27 mouse cellular contexts compared by ENCODE assay signal in the genomic region with DNA sequence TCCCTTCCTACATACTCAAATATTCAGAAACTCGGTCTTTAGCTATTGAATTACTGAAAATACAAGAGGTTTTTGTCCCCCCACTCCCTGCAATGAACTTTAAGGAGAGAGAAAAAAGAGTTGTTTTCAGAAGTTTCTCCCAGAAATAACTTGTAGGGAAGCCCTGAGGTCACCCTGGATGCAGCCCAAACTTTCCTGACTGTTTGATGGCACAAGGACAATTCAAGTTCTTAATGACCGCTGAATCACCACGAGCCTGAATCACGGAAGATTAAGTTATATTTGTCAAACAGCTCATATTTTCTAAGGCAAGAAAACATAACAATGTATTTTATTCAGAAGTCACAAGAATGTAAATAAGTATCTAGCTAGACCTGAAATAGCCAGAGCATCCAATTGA.
DNase-seq lines count a peak whose midpoint lies in the region; ATAC-seq lines count a peak whose summit lies in the region.
"Had no signal": no experiment of that assay in that cellular context is flagged by ENCODE, and none has a peak within 500 bp of the region (broad histone marks: within the 10 kb centered on the region; RNA-seq: fewer than 3 reads in every experiment).

No protein-coding gene starts in this region.

- no peak overlapping the region for H3K9ac ChIP-seq in embryonic facial prominence, embryonic 14.5 days (ENCODE audit: low read depth, low read length)
- no peak overlapping the region for H3K9ac ChIP-seq in kidney, embryonic 15.5 days
- H3K9ac ChIP-seq in midbrain, embryonic 14.5 days (replicated peaks; ENCODE audit: low read length) = no peak overlapping the region
- H3K9ac ChIP-seq: embryonic facial prominence, embryonic 15.5 days; forebrain, embryonic 12.5 days; forebrain, postnatal 0 days; hindbrain, embryonic 15.5 days; limb, embryonic 12.5 days; liver, embryonic 15.5 days; neural tube, embryonic 13.5 days had no signal

- no peak overlapping the region for H3K4me2 ChIP-seq in embryonic facial prominence, embryonic 14.5 days (ENCODE audit: low read depth, low read length)
- H3K4me2 ChIP-seq in kidney, embryonic 15.5 days = no peak overlapping the region
- no peak overlapping the region for H3K4me2 ChIP-seq in midbrain, embryonic 14.5 days (ENCODE audit: low read length)
- H3K4me2 ChIP-seq: embryonic facial prominence, embryonic 15.5 days; forebrain, embryonic 12.5 days; hindbrain, embryonic 15.5 days; limb, embryonic 12.5 days; liver, embryonic 15.5 days; midbrain, embryonic 11.5 days; neural tube, embryonic 13.5 days had no signal

- no peak overlapping the region for H3K4me3 ChIP-seq in embryonic facial prominence, embryonic 14.5 days (ENCODE audit: low read depth, low read length)
- no peak overlapping the region for H3K4me3 ChIP-seq in embryonic facial prominence, embryonic 10.5 days
- H3K4me3 ChIP-seq in kidney, embryonic 15.5 days (replicated peaks) = no peak overlapping the region
- no peak overlapping the region for H3K4me3 ChIP-seq in midbrain, embryonic 14.5 days (replicated peaks; ENCODE audit: low read depth, low read length)
- H3K4me3 ChIP-seq: embryonic facial prominence, embryonic 15.5 days; forebrain, embryonic 12.5 days; hindbrain, embryonic 10.5 days; hindbrain, embryonic 15.5 days; left cerebral cortex, adult 2 months; limb, embryonic 12.5 days; liver, embryonic 15.5 days; neural tube, embryonic 13.5 days had no signal

- H3K27me3 ChIP-seq in embryonic facial prominence, embryonic 14.5 days (replicated peaks; ENCODE audit: control insufficient read depth, insufficient read depth, low read length) = no peaks in the 10 kb centered on the region
- H3K27me3 ChIP-seq in embryonic facial prominence, embryonic 10.5 days (replicated peaks; ENCODE audit: low read depth, poor library complexity, severe bottlenecking) = no peaks in the 10 kb centered on the region
- H3K27me3 ChIP-seq in kidney, embryonic 15.5 days = no peaks in the 10 kb centered on the region
- H3K27me3 ChIP-seq in midbrain, embryonic 14.5 days (ENCODE audit: control insufficient read depth, insufficient read depth, low read length) = no peaks in the 10 kb centered on the region
- H3K27me3 ChIP-seq: embryonic facial prominence, embryonic 15.5 days; forebrain, embryonic 12.5 days; hindbrain, embryonic 15.5 days; limb, embryonic 12.5 days; liver, embryonic 15.5 days; neural tube, embryonic 13.5 days had no signal

- no peaks in the 10 kb centered on the region for H3K9me3 ChIP-seq in embryonic facial prominence, embryonic 14.5 days (ENCODE audit: control insufficient read depth, low read length)
- H3K9me3 ChIP-seq in embryonic facial prominence, embryonic 10.5 days = no peaks in the 10 kb centered on the region
- no peaks in the 10 kb centered on the region for H3K9me3 ChIP-seq in kidney, embryonic 15.5 days (replicated peaks)
- no peaks in the 10 kb centered on the region for H3K9me3 ChIP-seq in midbrain, embryonic 14.5 days (ENCODE audit: control insufficient read depth, low read length)
- H3K9me3 ChIP-seq: embryonic facial prominence, embryonic 15.5 days; forebrain, embryonic 12.5 days; hindbrain, embryonic 10.5 days; hindbrain, embryonic 15.5 days; limb, embryonic 12.5 days; liver, embryonic 15.5 days; neural tube, embryonic 13.5 days had no signal

- WGBS in embryonic facial prominence, embryonic 14.5 days = 82% methylated on average over 4 of the region's 4 CpGs
- 85% methylated on average over 4 of the region's 4 CpGs for WGBS in embryonic facial prominence, embryonic 10.5 days
- WGBS in kidney, embryonic 15.5 days = 58% methylated on average over 4 of the region's 4 CpGs
- 85% methylated on average over 4 of the region's 4 CpGs for WGBS in midbrain, embryonic 14.5 days

- no peak overlapping the region for H3K27ac ChIP-seq in embryonic facial prominence, embryonic 14.5 days (replicated peaks; ENCODE audit: low read depth, low read length)
- H3K27ac ChIP-seq in embryonic facial prominence, embryonic 10.5 days (replicated peaks) = no peak overlapping the region
- H3K27ac ChIP-seq in kidney, embryonic 15.5 days = no peak overlapping the region
- no peak overlapping the region for H3K27ac ChIP-seq in midbrain, embryonic 14.5 days (replicated peaks; ENCODE audit: low read depth, low read length)
- H3K27ac ChIP-seq: embryonic facial prominence, embryonic 15.5 days; forebrain, embryonic 12.5 days; hindbrain, embryonic 10.5 days; hindbrain, embryonic 15.5 days; left cerebral cortex, adult 2 months; limb, embryonic 12.5 days; liver, embryonic 15.5 days; neural tube, embryonic 13.5 days had no signal

- H3K36me3 ChIP-seq in embryonic facial prominence, embryonic 14.5 days (ENCODE audit: control insufficient read depth, insufficient read depth, low read length) = no peaks in the 10 kb centered on the region
- no peaks in the 10 kb centered on the region for H3K36me3 ChIP-seq in embryonic facial prominence, embryonic 10.5 days (replicated peaks)
- no peaks in the 10 kb centered on the region for H3K36me3 ChIP-seq in kidney, embryonic 15.5 days
- no peaks in the 10 kb centered on the region for H3K36me3 ChIP-seq in midbrain, embryonic 14.5 days (ENCODE audit: control insufficient read depth, insufficient read depth, low read length)
- H3K36me3 ChIP-seq: embryonic facial prominence, embryonic 15.5 days; forebrain, embryonic 12.5 days; hindbrain, embryonic 10.5 days; hindbrain, embryonic 15.5 days; limb, embryonic 12.5 days; liver, embryonic 15.5 days; neural tube, embryonic 13.5 days had no signal

- DNase-seq in embryonic facial prominence, embryonic 14.5 days (ENCODE audit: low spot score) = peak; percentile 3
- no peak for DNase-seq in embryonic facial prominence, embryonic 10.5 days (ENCODE audit: low spot score)
- DNase-seq in kidney, postnatal 4 days = peak; percentile 17 to 26
- peak; percentile 31 for DNase-seq in Muller cell, postnatal 12 days (ENCODE audit: inconsistent ontology term)
- DNase-seq in adrenal gland, postnatal 14 days = peak; percentile 74
- DNase-seq in frontal cortex, postnatal 14 days (ENCODE audit: low spot score in 2 of 2) = no peak
- no peak for DNase-seq in midbrain, embryonic 14.5 days
- DNase-seq: cerebellum, adult 18-20 months; cerebellum, postnatal 10 days; forebrain, postnatal 0 days; gastrocnemius, postnatal 25 days; heart, postnatal 14 days; kidney, adult 18-20 months; right cerebral cortex, postnatal 4 days; thymus, adult 2 months; thymus, postnatal 36 days had no signal

- no peak for ATAC-seq in embryonic facial prominence, embryonic 14.5 days (ENCODE audit: low read depth)
- ATAC-seq in kidney, embryonic 15.5 days (replicated peaks; ENCODE audit: low FRiP score) = no peak
- no peak for ATAC-seq in midbrain, embryonic 14.5 days (ENCODE audit: low FRiP score, low TSS enrichment)
- ATAC-seq: forebrain, postnatal 0 days; inflammation-experienced regulatory T-cells, adult 6 months had no signal

- no peaks in the 10 kb centered on the region for H3K4me1 ChIP-seq in embryonic facial prominence, embryonic 14.5 days (ENCODE audit: control insufficient read depth, insufficient read depth, low read length)
- H3K4me1 ChIP-seq in embryonic facial prominence, embryonic 10.5 days = no peaks in the 10 kb centered on the region
- no peaks in the 10 kb centered on the region for H3K4me1 ChIP-seq in kidney, embryonic 15.5 days
- H3K4me1 ChIP-seq in midbrain, embryonic 14.5 days (ENCODE audit: control insufficient read depth, insufficient read depth, low read length) = no peaks in the 10 kb centered on the region
- H3K4me1 ChIP-seq: embryonic facial prominence, embryonic 15.5 days; hindbrain, embryonic 10.5 days; hindbrain, embryonic 15.5 days; limb, embryonic 12.5 days; liver, embryonic 15.5 days had no signal

Comparison
In these comparisons a context has a peak if more than half of its experiments do, and no peak if none do; other contexts are left out.
1. DNase-seq: peak in embryonic facial prominence, embryonic 14.5 days (single experiment), kidney, postnatal 4 days (2 of 2), Muller cell, postnatal 12 days (single experiment) and adrenal gland, postnatal 14 days (single experiment); none in embryonic facial prominence, embryonic 10.5 days (single experiment), frontal cortex, postnatal 14 days (0 of 2) and midbrain, embryonic 14.5 days (single experiment).